Comparison of ENCODE assay signal across 23 mouse cellular contexts in genomic region chr13:63206396-63206795, GRCm38 (mm10).
"Had no signal": no experiment of that assay in that cellular context is flagged by ENCODE, and none has a peak within 500 bp of the region (broad histone marks: within the 10 kb centered on the region; RNA-seq: fewer than 3 reads in every experiment).

No protein-coding gene starts in this region.

- H3K4me2 ChIP-seq: kidney, embryonic 15.5 days; lung, embryonic 14.5 days; neural tube, embryonic 12.5 days; neural tube, embryonic 15.5 days had no signal

- H3K27me3 ChIP-seq: kidney, embryonic 15.5 days; neural tube, embryonic 12.5 days; neural tube, embryonic 15.5 days had no signal

- ATAC-seq: intestine, postnatal 0 days; liver, postnatal 0 days; lung, postnatal 0 days had no signal

- DNase-seq: kidney, adult 2 months; kidney, postnatal 10 days; kidney, postnatal 36 days; layer of hippocampus, postnatal 36 days; left cerebral cortex, postnatal 4 days; liver, postnatal 0 days; lung, embryonic 14.5 days; midbrain, embryonic 14.5 days; right cerebral cortex, adult 18-20 months; right cerebral cortex, postnatal 14 days; right cerebral cortex, postnatal 4 days; thymus, adult 2 months; thymus, postnatal 14 days; thymus, postnatal 4 days had no signal

- H3K9me3 ChIP-seq: kidney, embryonic 15.5 days; neural tube, embryonic 12.5 days; neural tube, embryonic 15.5 days had no signal

- H3K36me3 ChIP-seq: kidney, embryonic 15.5 days; neural tube, embryonic 12.5 days; neural tube, embryonic 15.5 days had no signal

- H3K4me3 ChIP-seq: kidney, embryonic 15.5 days; left cerebral cortex, adult 2 months; neural tube, embryonic 12.5 days; neural tube, embryonic 15.5 days had no signal

- H3K9ac ChIP-seq: kidney, embryonic 15.5 days; liver, embryonic 14.5 days; liver, postnatal 0 days; lung, embryonic 14.5 days; neural tube, embryonic 12.5 days; neural tube, embryonic 15.5 days had no signal

- H3K27ac ChIP-seq: kidney, embryonic 15.5 days; left cerebral cortex, adult 2 months; liver, embryonic 14.5 days; macrophage; neural tube, embryonic 12.5 days; neural tube, embryonic 15.5 days; stomach, postnatal 0 days had no signal
